Mouse (Mus musculus) heart, postnatal 0 days (tissue): ENCODE measurements around the gene Atxn3.

ENCODE experiments used
- CTCF ChIP-seq: IDR thresholded peaks from 2 replicates; pipeline ENCODE4 v1.5.1; 2016; ENCODE audit warnings: antibody characterized with exemption, control low read depth, low read depth
- EP300 ChIP-seq: IDR thresholded peaks from 2 replicates; pipeline ENCODE4 v1.6.1; 2016; ENCODE audit warnings: antibody characterized with exemption, low read depth

DNA sequence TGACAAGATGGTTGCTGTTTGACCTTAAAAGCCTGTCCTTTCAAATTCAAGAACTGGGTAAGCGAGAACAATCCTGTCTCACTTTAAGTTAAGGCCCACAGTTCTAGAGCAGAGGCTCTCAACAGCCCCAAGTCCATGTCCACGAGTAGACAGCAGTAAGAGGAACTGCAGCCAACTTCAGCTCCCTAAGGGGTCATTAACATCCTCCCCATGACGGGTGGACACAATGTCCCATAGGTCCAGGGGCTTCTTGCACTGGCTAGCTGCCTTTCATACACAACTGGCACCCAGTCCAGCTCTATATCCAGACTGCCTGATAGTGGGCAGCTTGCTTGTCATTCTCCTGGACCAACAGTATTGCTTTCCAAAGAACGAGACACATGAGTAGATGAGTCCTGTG is 9.2 kb downstream of the Atxn3 start:
- no peak for TF ChIP-seq CTCF
- no peak for TF ChIP-seq EP300
